Comparison of ENCODE assay signal across 8 mouse cellular contexts in the genomic region with DNA sequence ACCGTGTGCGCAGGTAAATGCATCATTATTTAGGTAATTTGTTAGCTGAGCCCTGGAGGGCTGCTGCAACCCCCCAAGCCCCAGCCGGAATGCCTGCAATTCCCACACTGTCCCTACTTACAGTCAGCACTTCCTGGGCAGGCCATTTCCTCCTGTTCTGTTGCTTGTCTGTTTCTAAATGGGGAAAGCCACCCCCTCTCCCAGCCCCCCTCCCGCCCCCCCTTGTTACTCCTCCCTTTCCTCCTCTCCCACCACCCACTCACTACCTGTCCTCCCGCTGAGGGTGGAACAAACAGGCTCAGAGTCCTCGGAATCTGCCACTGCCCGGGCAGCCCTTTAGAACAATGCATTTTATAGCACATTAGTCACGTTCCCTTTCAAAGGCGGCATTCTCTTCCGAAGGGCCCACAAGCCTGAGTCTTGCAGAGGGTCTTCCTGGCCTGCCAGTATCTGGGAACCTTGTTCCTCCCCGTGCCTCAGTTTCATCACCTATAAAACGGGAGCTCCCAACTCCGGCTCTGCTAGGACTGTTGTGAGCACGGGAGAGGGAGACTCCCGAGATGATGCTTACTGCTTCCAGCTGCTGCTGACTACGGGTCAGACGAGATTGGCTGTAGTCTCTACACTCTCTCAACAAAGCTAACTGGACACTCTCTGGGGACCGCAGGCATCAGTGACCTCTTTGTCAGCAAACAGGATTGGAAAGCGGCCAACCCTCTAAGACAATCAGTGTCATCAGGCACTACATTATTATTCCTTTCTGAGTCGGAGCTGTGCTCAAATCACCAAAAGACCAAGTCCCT. TPM values are rescaled to one million over a fixed set of nuclear protein-coding genes. Genes with fewer than 3 reads are reported as not detected.
DNase-seq lines count a peak whose midpoint lies in the region; ATAC-seq lines count a peak whose summit lies in the region.

No protein-coding gene starts in this region.

- H3K9ac ChIP-seq in heart, embryonic 11.5 days (ENCODE audit: low read depth, low read length) = peak overlapping the region; percentile 43
- 0 out of 2 replicates have a peak overlapping the region, but pooled peaks have one; percentile 13 for H3K9ac ChIP-seq in midbrain, embryonic 11.5 days (ENCODE audit: low read length)

- WGBS in heart, embryonic 11.5 days (ENCODE audit: insufficient replicate concordance) = 7% methylated on average over 19 of the region's 20 CpGs
- 5% methylated on average over 20 of the region's 20 CpGs for WGBS in midbrain, embryonic 11.5 days

- peak; percentile 28; the same call in 1 of the 2 replicates for ATAC-seq in heart, embryonic 11.5 days (replicated peaks; ENCODE audit: insufficient number of reproducible peaks, low FRiP score, low TSS enrichment)
- ATAC-seq in midbrain, embryonic 11.5 days (ENCODE audit: low FRiP score) = peak; percentile 58

- DNase-seq in layer of hippocampus, adult 11-12 months (ENCODE audit: low spot score) = peak; percentile 26
- DNase-seq in layer of hippocampus, postnatal 14 days (ENCODE audit: low spot score in 2 of 2) = no peak
- peak; percentile 63 to 64 for DNase-seq in kidney, postnatal 25 days
- DNase-seq in midbrain, embryonic 11.5 days (ENCODE audit: low spot score, missing footprints) = peak; percentile 92
- DNase-seq in MN1 (ENCODE audit: low spot score) = no peak
- DNase-seq in thymus, postnatal 25 days = no peak
- DNase-seq in spleen, adult 12 weeks (ENCODE audit: low spot score) = no peak

- peak overlapping the region; percentile 60 for H3K4me2 ChIP-seq in heart, embryonic 11.5 days
- peak overlapping the region; percentile 36 for H3K4me2 ChIP-seq in midbrain, embryonic 11.5 days

- H3K4me3 ChIP-seq in heart, embryonic 11.5 days (ENCODE audit: low read depth, low read length) = peak overlapping the region; percentile 13; the same call in 1 of the 2 replicates
- no peak overlapping the region for H3K4me3 ChIP-seq in midbrain, embryonic 11.5 days (ENCODE audit: low read depth, low read length)

- no peaks in the 10 kb centered on the region; the same call in 1 of the 2 replicates for H3K36me3 ChIP-seq in heart, embryonic 11.5 days (ENCODE audit: control insufficient read depth, insufficient read depth, low read length)
- H3K36me3 ChIP-seq in midbrain, embryonic 11.5 days (ENCODE audit: control insufficient read depth, insufficient read depth, low read length) = no peaks in the 10 kb centered on the region

- peak overlapping the region; percentile 74 for H3K27ac ChIP-seq in heart, embryonic 11.5 days (ENCODE audit: low read depth, low read length)
- H3K27ac ChIP-seq in midbrain, embryonic 11.5 days (ENCODE audit: low read depth, low read length) = no peak overlapping the region

- no peaks in the 10 kb centered on the region for H3K9me3 ChIP-seq in heart, embryonic 11.5 days (replicated peaks; ENCODE audit: control insufficient read depth, low read length)
- no peaks in the 10 kb centered on the region for H3K9me3 ChIP-seq in midbrain, embryonic 11.5 days (ENCODE audit: control insufficient read depth, low read length)

- no peaks in the 10 kb centered on the region for H3K27me3 ChIP-seq in heart, embryonic 11.5 days (ENCODE audit: control insufficient read depth, insufficient read depth, low read length)
- H3K27me3 ChIP-seq in midbrain, embryonic 11.5 days (ENCODE audit: control insufficient read depth, insufficient read depth, low read length) = peaks cover 27% of the 10 kb centered on the region; the same call in 1 of the 2 replicates

- H3K4me1 ChIP-seq in heart, embryonic 11.5 days (ENCODE audit: control insufficient read depth, insufficient read depth, low read length) = peaks cover 78% of the 10 kb centered on the region
- H3K4me1 ChIP-seq in midbrain, embryonic 11.5 days (ENCODE audit: control insufficient read depth, insufficient read depth, low read length) = peaks cover 32% of the 10 kb centered on the region

RNA-seq across cellular contexts. Expression of gene Vangl1, which starts 10.8 kb away (rescaled TPM):
- total RNA-seq in layer of hippocampus, postnatal 14 days (2021) = 10 to 100 TPM in 1 of 2 experiments, 1 to 10 TPM in 1; 9.2 to 12.5 TPM
- polyA plus RNA-seq in heart, embryonic 11.5 days (2014; fragmentation: Nextera tagmentation; extraction: Ambion mirVana) = 29.4 and 31.6 TPM in 2 replicates
- 9.3 and 10.2 TPM in 2 replicates for polyA plus RNA-seq in midbrain, embryonic 11.5 days (2014; fragmentation: Nextera tagmentation; extraction: Ambion mirVana)

Comparison
In these comparisons a context has a peak if more than half of its experiments do, and no peak if none do; other contexts are left out.
1. DNase-seq: peak in layer of hippocampus, adult 11-12 months (single experiment), kidney, postnatal 25 days (2 of 2) and midbrain, embryonic 11.5 days (single experiment); none in layer of hippocampus, postnatal 14 days (0 of 2), MN1 (single experiment), thymus, postnatal 25 days (single experiment) and spleen, adult 12 weeks (single experiment).